8 mouse cellular contexts compared by ENCODE assay signal in the genomic region with DNA sequence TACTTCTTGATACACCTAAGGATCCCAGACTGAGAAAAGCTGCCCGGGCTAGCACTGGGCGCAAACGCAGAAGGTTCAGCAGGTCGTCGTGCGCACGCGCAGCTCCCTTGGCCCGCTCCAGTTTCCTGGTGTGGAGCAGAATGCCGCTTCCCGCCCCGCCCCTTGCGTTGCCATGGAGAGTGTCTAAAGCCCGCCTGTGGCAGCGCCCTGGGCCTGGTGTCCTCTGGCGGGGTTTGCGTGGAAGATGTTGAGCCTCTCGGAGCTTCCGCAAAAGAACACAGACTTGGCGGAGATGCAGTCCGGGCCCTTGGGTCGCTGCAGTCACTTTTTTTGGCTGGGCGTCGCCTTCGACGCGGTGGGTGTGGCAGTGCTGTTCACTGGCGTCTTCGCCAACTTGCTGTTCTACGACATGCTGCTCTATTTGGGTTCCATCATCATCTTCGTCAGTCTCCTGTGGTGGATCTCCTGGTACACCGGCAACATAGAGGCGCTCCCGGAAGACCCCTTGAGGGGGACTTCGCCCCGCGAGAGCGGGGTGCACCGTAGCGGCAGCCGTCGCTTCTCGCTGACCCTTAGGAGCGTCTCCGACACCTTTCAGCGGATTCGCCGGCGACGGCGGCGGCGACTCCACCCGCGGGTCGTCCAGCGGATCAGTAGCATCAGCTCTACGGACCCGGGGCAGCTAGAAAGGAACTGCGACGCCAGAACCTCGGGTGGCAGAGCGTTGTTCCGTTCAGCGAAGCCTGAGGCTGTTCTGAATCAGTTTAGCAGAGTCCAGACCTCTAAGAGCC. TPM values are rescaled to one million over a fixed set of nuclear protein-coding genes. Genes with fewer than 3 reads are reported as not detected.
A peak's percentile ranks its signal among the peaks of the same experiment; 100 is the strongest.
DNase-seq lines count a peak whose midpoint lies in the region; ATAC-seq and TF ChIP-seq lines count a peak whose summit lies in the region.

No protein-coding gene starts in this region.

- WGBS in embryonic facial prominence, embryonic 10.5 days: under 1% methylated on average over 65 of the region's 65 CpGs
- 1% methylated on average over 65 of the region's 65 CpGs for WGBS in intestine, postnatal 0 days
- WGBS in midbrain, embryonic 10.5 days: under 1% methylated on average over 65 of the region's 65 CpGs

- no peak overlapping the region for H3K9ac ChIP-seq in intestine, postnatal 0 days (ENCODE audit: low read depth, low read length)

- peaks cover 19% of the 10 kb centered on the region for H3K27me3 ChIP-seq in embryonic facial prominence, embryonic 10.5 days (replicated peaks; ENCODE audit: low read depth, poor library complexity, severe bottlenecking)
- H3K27me3 ChIP-seq in intestine, postnatal 0 days (replicated peaks; ENCODE audit: control insufficient read depth, insufficient read depth, low read length): no peaks in the 10 kb centered on the region
- peaks cover 12% of the 10 kb centered on the region for H3K27me3 ChIP-seq in midbrain, embryonic 10.5 days (ENCODE audit: low read depth, poor library complexity, severe bottlenecking)

- H3K27ac ChIP-seq in embryonic facial prominence, embryonic 10.5 days (replicated peaks): peak overlapping the region; percentile 66
- H3K27ac ChIP-seq in intestine, postnatal 0 days (ENCODE audit: low read depth, low read length): no peak overlapping the region
- peak overlapping the region; percentile 82 for H3K27ac ChIP-seq in midbrain, embryonic 10.5 days (replicated peaks)

- peak; percentile 98 for DNase-seq in adrenal gland, postnatal 14 days
- peak; percentile 97 for DNase-seq in embryonic facial prominence, embryonic 10.5 days (ENCODE audit: low spot score)
- peak; percentile 88 to 92 for DNase-seq in left cerebral cortex, postnatal 36 days (ENCODE audit: low spot score in 2 of 2)
- peak; percentile 97 for DNase-seq in midbrain, embryonic 10.5 days (ENCODE audit: low spot score)
- DNase-seq in right cerebral cortex, postnatal 36 days (ENCODE audit: low spot score in 2 of 2): peak; percentile 87
- DNase-seq in urinary bladder, postnatal 4 days (ENCODE audit: low spot score in 2 of 2): peak; percentile 89 to 92

- intact Hi-C loops in left cerebral cortex, postnatal 36 days (cut with DNase I): no loop called here

- H3K4me3 ChIP-seq in embryonic facial prominence, embryonic 10.5 days: peak overlapping the region; percentile 74
- H3K4me3 ChIP-seq in intestine, postnatal 0 days (ENCODE audit: low read depth, low read length): peak overlapping the region; percentile 61
- H3K4me3 ChIP-seq in midbrain, embryonic 10.5 days: peak overlapping the region; percentile 75

- no peaks in the 10 kb centered on the region for H3K9me3 ChIP-seq in embryonic facial prominence, embryonic 10.5 days
- no peaks in the 10 kb centered on the region for H3K9me3 ChIP-seq in intestine, postnatal 0 days (ENCODE audit: control insufficient read depth)
- H3K9me3 ChIP-seq in midbrain, embryonic 10.5 days (replicated peaks): no peaks in the 10 kb centered on the region

- peaks cover 5% of the 10 kb centered on the region; the same call in 1 of the 2 replicates for H3K4me1 ChIP-seq in embryonic facial prominence, embryonic 10.5 days
- H3K4me1 ChIP-seq in intestine, postnatal 0 days (replicated peaks; ENCODE audit: control insufficient read depth, insufficient read depth, low read length): no peaks in the 10 kb centered on the region
- H3K4me1 ChIP-seq in midbrain, embryonic 10.5 days: peaks cover 9% of the 10 kb centered on the region

- peak overlapping the region; percentile 93 for H3K4me2 ChIP-seq in intestine, postnatal 0 days (replicated peaks; ENCODE audit: low read depth)

- no peak for TF ChIP-seq CTCF in intestine, postnatal 0 days (IDR thresholded peaks at IDR 0.05; ENCODE audit: low read depth)

- H3K36me3 ChIP-seq in embryonic facial prominence, embryonic 10.5 days (replicated peaks): no peaks in the 10 kb centered on the region
- no peaks in the 10 kb centered on the region for H3K36me3 ChIP-seq in intestine, postnatal 0 days (ENCODE audit: control insufficient read depth, insufficient read depth)
- H3K36me3 ChIP-seq in midbrain, embryonic 10.5 days: no peaks in the 10 kb centered on the region

- peak; percentile 99 for ATAC-seq in granulocyte monocyte progenitor cell, adult 5-6 weeks (replicated peaks; ENCODE audit: poor library complexity, severe bottlenecking)
- ATAC-seq in intestine, postnatal 0 days: peak; percentile 96

RNA-seq across cellular contexts. Expression of gene Pla2g10, which starts 23.8 kb away (rescaled TPM):
- not detected in 2 replicates for total RNA-seq in adrenal gland, postnatal 14 days (2021)
- polyA plus RNA-seq in embryonic facial prominence, embryonic 10.5 days (2016; fragmentation: Nextera tagmentation; extraction: Ambion mirVana): 0.31 TPM in 1 of 2 replicates, not detected in the other
- total RNA-seq in granulocyte monocyte progenitor cell, adult 5-6 weeks (2014; fragmentation: Nextera tagmentation): not detected in 2 replicates
- total RNA-seq in granulocyte monocyte progenitor cell, adult 5-6 weeks (2017): not detected in 2 replicates
- polyA plus RNA-seq in intestine, postnatal 0 days (2015; fragmentation: Nextera tagmentation; extraction: Ambion mirVana): 9.1 and 10.5 TPM in 2 replicates
- not detected for total RNA-seq in left cerebral cortex, postnatal 36 days (2021)
- polyA plus RNA-seq in midbrain, embryonic 10.5 days (2016; fragmentation: Nextera tagmentation; extraction: Ambion mirVana): 0.14 TPM in 1 of 2 replicates, not detected in the other

RNA-seq across cellular contexts. Expression of gene Rrn3, which starts 25.9 kb away (rescaled TPM):
- 40.4 and 43.9 TPM in 2 replicates for total RNA-seq in adrenal gland, postnatal 14 days (2021)
- polyA plus RNA-seq in embryonic facial prominence, embryonic 10.5 days (2016; fragmentation: Nextera tagmentation; extraction: Ambion mirVana): 99.0 and 99.1 TPM in 2 replicates
- total RNA-seq in granulocyte monocyte progenitor cell, adult 5-6 weeks (2014; fragmentation: Nextera tagmentation): 24.4 and 27.6 TPM in 2 replicates
- 39.9 and 45.5 TPM in 2 replicates for total RNA-seq in granulocyte monocyte progenitor cell, adult 5-6 weeks (2017)
- polyA plus RNA-seq in intestine, postnatal 0 days (2015; fragmentation: Nextera tagmentation; extraction: Ambion mirVana): 22.6 and 24.2 TPM in 2 replicates
- 10 to 100 TPM; 46.9 to 47.6 TPM for total RNA-seq in left cerebral cortex, postnatal 36 days (2021)
- polyA plus RNA-seq in midbrain, embryonic 10.5 days (2016; fragmentation: Nextera tagmentation; extraction: Ambion mirVana): 101 and 114 TPM in 2 replicates
